Mouse (Mus musculus) limb, embryonic 14.5 days (tissue): ENCODE measurements at regions not wholly inside any gene's neighbourhood (a gene's known extent, or its start where the extent isn't known, plus 50 kb on each side); places are given as distances from the start of the nearest gene placed in this dataset.

Experiments used
- ATAC-seq: fragments of 200-750 bp; cut with Nextera tagmentation; 2 replicates; pipeline ENCODE4 v1.8.0; 2017; ENCODE audit warnings: low read depth, moderate number of reproducible peaks, moderate TSS enrichment; ENCODE audit not compliant: low FRiP score
- DNase-seq: peaks from one replicate; pipeline ENCODE4 v3.0.0-alpha.2; 2015; ENCODE audit warnings: low spot score
- H3K27ac ChIP-seq: fragments of 300-500 bp; sonication (generic); replicated peaks from 2 replicates; pipeline ENCODE4 v1.5.1; 2014; ENCODE audit warnings: low read depth, mild to moderate bottlenecking, low read length, moderate library complexity, mixed read lengths
- H3K27me3 ChIP-seq: fragments of 300-500 bp; sonication (generic); 2 replicates; pipeline ENCODE4 v1.6.1; 2014; ENCODE audit warnings: low read length, mixed read lengths; ENCODE audit not compliant: control insufficient read depth, insufficient read depth
- H3K36me3 ChIP-seq: fragments of 300-500 bp; sonication (generic); 2 replicates; pipeline ENCODE4 v1.6.1; 2014; ENCODE audit warnings: mild to moderate bottlenecking, low read length, moderate library complexity, mixed read lengths; ENCODE audit not compliant: control insufficient read depth, insufficient read depth
- H3K4me1 ChIP-seq: fragments of 300-500 bp; sonication (generic); 2 replicates; pipeline ENCODE4 v1.6.1; 2014; ENCODE audit warnings: antibody characterized with exemption, low read length, mixed read lengths; ENCODE audit not compliant: control insufficient read depth, insufficient read depth
- H3K4me2 ChIP-seq: fragments of 300-500 bp; sonication (generic); replicated peaks from 2 replicates; pipeline ENCODE4 v1.6.1; 2014; ENCODE audit warnings: low read depth, mild to moderate bottlenecking, low read length, moderate library complexity; ENCODE audit not compliant: severe bottlenecking
- H3K4me3 ChIP-seq: fragments of 300-500 bp; sonication (generic); replicated peaks from 2 replicates; pipeline ENCODE4 v1.5.1; 2014; ENCODE audit warnings: low read length
- H3K9ac ChIP-seq: fragments of 300-500 bp; sonication (generic); 2 replicates; pipeline ENCODE4 v1.6.1; 2014; ENCODE audit warnings: mild to moderate bottlenecking, low read depth, low read length, moderate library complexity; ENCODE audit not compliant: severe bottlenecking
- H3K9me3 ChIP-seq: fragments of 300-500 bp; sonication (generic); 2 replicates; pipeline ENCODE4 v1.6.1; 2016; ENCODE audit warnings: low read length; ENCODE audit not compliant: control insufficient read depth
- POLR2A ChIP-seq: fragments of 200-500 bp; IDR thresholded peaks from 2 replicates; pipeline ENCODE4 v1.8.0; 2012; ENCODE audit warnings: inconsistent platforms, mild to moderate bottlenecking, moderate library complexity, borderline replicate concordance; ENCODE audit not compliant: insufficient read depth, insufficient read length; ENCODE audit errors: extremely low read depth
- WGBS: fragments of 180-500 bp; shearing (Covaris S2); extraction: QIAGEN DNeasy Blood & Tissue Kit; methylation state at CpG from one replicate; pipeline ENCODE4 v1.1.7; 2014; 5-methylcytosine and 5-hydroxymethylcytosine counted together

DNA sequence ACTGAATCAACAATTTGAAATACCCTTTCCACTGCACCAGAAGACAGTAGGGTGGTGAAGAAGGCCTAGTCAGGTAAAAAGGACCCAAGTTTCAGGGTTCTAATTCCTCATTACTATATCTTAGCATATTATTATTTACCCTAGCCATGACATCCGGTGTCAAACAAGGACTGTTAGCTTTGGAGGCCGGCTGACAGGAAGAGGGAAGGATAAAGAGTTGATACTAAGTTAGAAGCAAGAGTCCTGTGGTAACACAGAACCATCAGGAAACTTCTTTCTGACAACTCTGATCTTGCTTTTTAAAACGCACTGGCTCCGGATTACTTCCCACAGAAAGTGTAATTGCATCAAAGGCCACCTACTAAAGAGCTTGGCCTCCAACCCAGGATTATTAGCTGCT lies 230.6 kb upstream of the Adgrl2 start:
- H3K27ac ChIP-seq, result no peak overlapping the region
- H3K27me3 ChIP-seq, result no peaks in the 10 kb centered on the region
- H3K4me3 ChIP-seq, result no peak overlapping the region
- H3K9ac ChIP-seq, result no peak overlapping the region
- no peaks in the 10 kb centered on the region for H3K9me3 ChIP-seq
- WGBS, result 72% methylated on average over 4 of the region's 4 CpGs
- peaks cover 3% of the 10 kb centered on the region; the same call in 1 of the 2 replicates for H3K4me1 ChIP-seq
- no peak overlapping the region for H3K4me2 ChIP-seq
- TF ChIP-seq POLR2A, result no peak
- ATAC-seq (no peak), DNase-seq (no peak)
- no peaks in the 10 kb centered on the region for H3K36me3 ChIP-seq

DNA sequence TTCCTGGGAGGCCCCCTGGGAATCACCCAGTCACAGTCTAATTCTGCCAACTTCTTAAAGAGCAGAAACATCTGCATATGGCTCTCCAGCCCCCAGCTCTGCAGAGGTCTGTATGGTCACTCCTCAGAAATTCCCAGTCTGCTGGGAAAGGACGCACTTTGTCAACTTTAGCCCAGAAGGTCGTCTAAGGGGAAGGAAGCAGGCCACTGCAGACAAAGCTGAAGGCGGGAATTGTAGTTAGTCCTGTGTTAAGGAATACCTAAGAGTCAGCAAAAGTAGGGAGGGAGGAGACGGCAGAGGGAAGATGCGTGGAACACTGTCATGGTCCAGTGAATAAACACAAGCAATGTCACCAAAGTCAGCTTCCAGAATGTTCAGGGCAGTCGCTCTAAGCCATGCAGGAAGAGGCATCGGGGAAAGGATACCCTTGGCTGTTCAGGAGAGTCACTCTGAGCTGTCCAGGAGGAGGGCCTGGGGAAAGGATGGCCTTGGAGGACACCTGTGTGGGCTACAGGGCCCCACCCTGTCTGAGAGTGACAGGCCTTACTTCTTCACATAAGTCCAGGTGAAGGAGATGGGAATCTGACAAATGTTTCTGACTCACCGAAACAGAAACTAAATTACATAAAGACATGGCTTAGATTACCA lies 230.1 kb upstream of the Adgrl2 start:
- Histone ChIP-seq H3K27ac (no peak overlapping the region), H3K36me3 (no peaks in the 10 kb centered on the region), H3K27me3 (no peaks in the 10 kb centered on the region), H3K4me1 (peaks cover 3% of the 10 kb centered on the region; the same call in 1 of the 2 replicates), H3K4me2 (no peak overlapping the region), H3K9ac (no peak overlapping the region), H3K4me3 (no peak overlapping the region), H3K9me3 (no peaks in the 10 kb centered on the region)
- DNase-seq (no peak), ATAC-seq (no peak)
- 77% methylated on average over 8 of the region's 8 CpGs for WGBS
- TF ChIP-seq POLR2A, result no peak

DNA sequence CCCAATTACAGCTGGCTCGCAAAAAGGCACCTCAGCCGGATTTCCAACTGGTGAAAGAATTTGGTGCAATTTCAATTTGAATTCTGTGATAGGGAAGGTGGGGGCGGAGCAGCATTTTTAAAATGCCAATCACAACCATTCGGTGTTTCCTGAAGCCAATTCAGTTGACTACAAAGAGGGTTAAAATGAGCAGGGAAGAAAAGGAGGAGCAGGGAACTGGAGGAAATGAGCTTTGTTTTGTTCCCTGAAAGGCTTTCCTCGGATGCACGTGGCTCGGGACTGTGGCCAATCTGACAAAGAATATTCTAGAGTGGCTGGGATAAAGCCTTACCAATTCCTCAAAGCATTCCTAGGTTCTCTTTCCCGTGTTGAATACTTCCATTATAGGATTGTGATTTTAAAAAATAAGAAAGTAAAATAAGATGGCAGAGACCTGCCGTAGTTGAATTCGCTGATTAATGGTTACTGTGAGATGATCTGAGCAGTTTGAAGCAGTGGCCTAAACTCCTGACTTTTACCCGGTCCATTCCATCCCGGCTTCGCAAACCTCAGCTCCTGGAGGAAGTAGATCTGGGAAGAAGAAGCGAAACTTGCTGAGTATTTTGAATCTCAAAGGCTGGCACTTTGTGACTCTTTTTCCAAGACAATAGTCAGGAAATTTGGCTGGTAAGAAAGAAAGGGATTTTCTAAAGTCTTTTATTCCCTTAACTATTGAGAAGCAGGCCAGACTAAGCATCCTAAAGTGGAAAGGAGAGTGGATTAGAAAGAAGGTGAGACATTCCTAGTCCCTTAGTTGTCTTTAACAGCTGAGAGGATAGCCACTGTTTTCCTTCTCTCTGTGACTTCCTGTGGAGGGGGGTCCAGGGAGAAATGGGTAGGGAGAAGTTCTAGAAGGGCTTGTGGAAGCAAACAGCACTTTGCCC lies 229.3 kb upstream of the Adgrl2 start:
- Histone ChIP-seq H3K27me3 (no peaks in the 10 kb centered on the region), H3K27ac (no peak overlapping the region)
- 46% methylated on average over 14 of the region's 14 CpGs for WGBS

DNA sequence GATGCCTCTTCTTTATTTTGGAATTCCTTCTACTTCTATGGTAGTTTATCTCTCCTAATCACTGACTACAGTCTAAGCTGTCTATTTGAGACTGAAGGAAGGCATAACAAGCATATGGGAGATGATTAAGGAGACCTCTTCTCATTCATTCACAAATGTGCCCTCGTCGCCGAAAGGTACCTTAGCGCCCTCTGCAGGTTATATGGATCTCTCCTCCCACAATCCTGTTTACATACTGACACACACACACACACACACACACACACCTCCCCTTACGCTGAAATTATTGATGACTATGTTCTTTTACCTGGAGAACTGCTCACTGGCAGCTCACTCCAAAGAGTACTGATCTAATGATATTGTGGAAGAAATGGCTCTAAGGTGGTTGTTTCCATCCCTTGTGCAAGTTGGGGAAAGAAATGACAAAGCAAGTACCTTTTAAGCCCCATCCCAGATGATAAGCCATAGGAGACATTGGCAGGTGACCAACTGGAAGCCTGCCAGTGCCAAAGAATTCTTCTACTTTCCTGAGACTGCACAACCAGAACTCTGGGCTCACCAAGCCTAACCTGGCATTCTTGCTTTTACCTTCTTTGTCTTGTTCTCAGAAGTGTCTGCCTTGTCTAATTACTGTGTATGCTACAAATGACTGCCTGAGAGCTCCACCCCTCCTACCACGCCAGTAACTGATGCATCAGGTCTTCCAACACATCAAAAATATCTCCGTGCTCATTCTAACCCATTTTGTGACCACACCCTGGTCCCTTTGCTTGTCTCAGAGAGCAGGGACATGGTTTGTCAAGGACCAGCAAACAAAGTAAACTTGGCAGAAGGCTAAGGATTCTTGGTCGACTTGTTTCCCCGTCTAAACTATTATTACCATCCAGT lies 227.8 kb upstream of the Adgrl2 start:
- H3K9me3 ChIP-seq, result no peaks in the 10 kb centered on the region
- no peak overlapping the region for H3K27ac ChIP-seq
- H3K4me2 ChIP-seq, result no peak overlapping the region
- no peak for ATAC-seq
- no peaks in the 10 kb centered on the region for H3K36me3 ChIP-seq
- peaks cover 3% of the 10 kb centered on the region for H3K4me1 ChIP-seq
- peak; percentile 12 for DNase-seq
- no peak for TF ChIP-seq POLR2A
- 93% methylated on average over 9 of the region's 9 CpGs for WGBS
- no peaks in the 10 kb centered on the region for H3K27me3 ChIP-seq
- H3K9ac ChIP-seq, result no peak overlapping the region
- H3K4me3 ChIP-seq, result no peak overlapping the region

More for the DNA sequence above, 229.3 kb upstream of the Adgrl2 start:
- peaks cover 3% of the 10 kb centered on the region; the same call in 1 of the 2 replicates for H3K4me1 ChIP-seq
- no peak for TF ChIP-seq POLR2A
- H3K9me3 ChIP-seq, result no peaks in the 10 kb centered on the region
- DNase-seq (no peak), ATAC-seq (no peak)
- no peaks in the 10 kb centered on the region for H3K36me3 ChIP-seq
- no peak overlapping the region for H3K4me3 ChIP-seq
- no peak overlapping the region for H3K9ac ChIP-seq
- H3K4me2 ChIP-seq, result no peak overlapping the region
